Mouse (Mus musculus) cerebellum, adult 2 months (tissue): ENCODE measurements at regions not wholly inside any gene's neighbourhood (a gene's known extent, or its start where the extent isn't known, plus 50 kb on each side); places are given as distances from the start of the nearest gene placed in this dataset.

ENCODE experiments used
- DNase-seq, 2 experiments: peaks; one replicate each; pipeline ENCODE4 v3.0.0; 2021
- H3K27ac ChIP-seq: fragments of 200-500 bp; 2 replicates; pipeline ENCODE4 v1.5.1; 2012; ENCODE audit warnings: low read length, control low read depth, inconsistent platforms; ENCODE audit not compliant: insufficient read depth
- H3K27me3 ChIP-seq: fragments of 200-500 bp; 2 replicates; pipeline ENCODE4 v1.6.1; 2012; ENCODE audit warnings: inconsistent platforms, mild to moderate bottlenecking, low read length, moderate library complexity; ENCODE audit not compliant: control insufficient read depth, insufficient read depth
- H3K4me1 ChIP-seq: fragments of 200-500 bp; 2 replicates; pipeline ENCODE4 v1.6.1; 2011; ENCODE audit warnings: low read length; ENCODE audit not compliant: control insufficient read depth, insufficient read depth
- H3K4me3 ChIP-seq: fragments of 200-500 bp; replicated peaks from 2 replicates; pipeline ENCODE3; 2011; ENCODE audit warnings: mild to moderate bottlenecking, low read depth, low read length, control low read depth; ENCODE audit not compliant: insufficient read depth
- CTCF ChIP-seq: fragments of 200-500 bp; IDR thresholded peaks from 2 replicates; pipeline ENCODE4 v1.5.1; 2011; ENCODE audit warnings: low read depth, mild to moderate bottlenecking, control low read depth, low read length, moderate library complexity, borderline replicate concordance; ENCODE audit not compliant: insufficient read depth
- POLR2A ChIP-seq: fragments of 200-500 bp; IDR thresholded peaks from 2 replicates; pipeline ENCODE4 v1.6.1; 2011; ENCODE audit warnings: low read length, control low read depth, borderline replicate concordance; ENCODE audit not compliant: insufficient read depth
- WGBS: fragments of 180-500 bp; shearing (Covaris S2); methylation state at CpG from one replicate; pipeline ENCODE4 v1.1.7; 2018; 5-methylcytosine and 5-hydroxymethylcytosine counted together

DNA sequence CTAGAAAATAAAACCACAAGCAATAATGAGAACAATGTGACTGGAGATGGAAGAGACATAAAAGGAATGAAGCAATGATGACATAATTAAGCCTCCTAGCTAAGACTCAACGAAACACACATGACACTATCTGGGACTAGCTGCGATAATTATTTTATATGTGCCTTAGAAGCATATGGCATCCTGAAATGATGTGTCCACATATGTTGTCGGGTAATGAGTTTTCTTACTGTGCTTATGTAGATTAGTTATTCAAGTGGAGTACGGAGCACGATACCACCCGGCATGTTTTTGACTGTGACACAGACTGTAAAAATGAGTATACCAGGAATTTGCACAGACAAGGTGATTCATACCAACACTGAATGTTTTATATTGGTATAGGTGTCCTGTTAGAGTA lies 781.7 kb upstream of the Cdh12 start:
- 75% methylated on average over 6 of the region's 6 CpGs for WGBS
- no peak for DNase-seq
- Histone ChIP-seq H3K4me1 (no peaks in the 10 kb centered on the region), H3K27ac (no peak overlapping the region), H3K27me3 (no peaks in the 10 kb centered on the region), H3K4me3 (no peak overlapping the region)
- no peak for TF ChIP-seq POLR2A
- TF ChIP-seq CTCF, result no peak

DNA sequence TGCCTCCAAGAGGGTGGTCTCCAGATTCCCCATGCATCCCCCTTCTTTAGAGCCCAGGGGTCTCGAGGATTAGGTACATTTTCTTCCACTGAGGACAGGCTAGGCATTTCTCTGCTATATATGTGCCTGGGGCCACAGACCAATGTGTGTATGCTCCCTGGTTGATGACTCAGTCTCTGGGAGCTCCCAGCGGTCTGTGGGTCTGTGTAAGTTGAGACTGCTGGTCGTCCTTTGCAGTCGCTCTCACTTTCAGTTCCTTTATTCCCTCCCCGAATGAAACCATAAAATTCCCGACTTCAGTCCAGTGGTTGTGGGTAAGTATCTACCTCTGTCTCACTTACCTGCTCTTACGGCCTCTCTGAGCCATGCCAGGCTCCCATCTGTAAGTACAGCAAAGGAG lies 773.5 kb upstream of the Cdh12 start:
- WGBS, result 84% methylated on average over 7 of the region's 7 CpGs
- no peak for DNase-seq
- Histone ChIP-seq H3K4me3 (no peak overlapping the region), H3K4me1 (no peaks in the 10 kb centered on the region), H3K27me3 (no peaks in the 10 kb centered on the region), H3K27ac (no peak overlapping the region)
- TF ChIP-seq CTCF (no peak), POLR2A (no peak)

- Histone ChIP-seq H3K4me3 (no peak overlapping the region), H3K27me3 (no peaks in the 10 kb centered on the region), H3K27ac (no peak overlapping the region), H3K4me1 (no peaks in the 10 kb centered on the region)
- no peak for TF ChIP-seq POLR2A
- TF ChIP-seq CTCF, result no peak
- no peak for DNase-seq
- WGBS, result 70% methylated on average over 2 of the region's 2 CpGs
Observed at GRCm38 (mm10) chr15:19687239-19687638, 761.8 kb upstream of the Cdh12 start.

DNA sequence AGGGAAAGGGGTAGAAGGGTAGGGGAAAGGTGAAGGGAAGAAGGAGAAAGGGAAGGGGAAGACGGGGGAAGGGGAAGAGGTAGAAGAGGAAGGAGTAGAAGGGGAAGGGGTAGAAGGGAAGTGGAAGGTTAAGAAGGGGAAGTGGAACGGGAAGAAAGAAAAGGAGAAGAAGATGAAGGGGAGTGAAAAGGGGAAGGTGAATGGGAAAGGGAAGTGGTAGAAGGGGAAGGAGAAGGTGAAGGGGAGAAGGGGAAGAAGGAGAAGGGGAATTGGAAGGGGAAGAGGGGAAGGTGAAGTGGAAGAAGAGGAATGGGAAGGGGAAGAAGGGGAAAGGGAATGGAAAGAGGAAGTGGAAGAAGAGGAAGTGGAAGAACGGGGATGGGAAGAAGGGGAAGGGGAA lies 737.3 kb upstream of the Cdh12 start:
- H3K27me3 ChIP-seq, result no peaks in the 10 kb centered on the region
- DNase-seq, result no peak
- H3K27ac ChIP-seq, result no peak overlapping the region
- 84% methylated on average over 3 of the region's 3 CpGs for WGBS
- H3K4me3 ChIP-seq, result no peak overlapping the region
- H3K4me1 ChIP-seq, result no peaks in the 10 kb centered on the region
- TF ChIP-seq CTCF (no peak), POLR2A (no peak)
